Mouse (Mus musculus) left cerebral cortex, adult 2 months (tissue): ENCODE results near the gene Etnk1. TPM values are rescaled to one million over a fixed set of nuclear protein-coding genes. Genes with fewer than 3 reads are reported as not detected.

Experiments
- DNase-seq, 2 experiments: peaks; one replicate each; pipeline ENCODE4 v3.0.0; 2021 to 2022; ENCODE audit warnings: low spot score in 2 of 2, mixed read lengths in 1 of 2; ENCODE audit errors: extremely low spot score in 1 of 2
- H3K27ac ChIP-seq: fragments of 200-600 bp; 2 replicates; pipeline ENCODE4 v1.8.1; 2022
- H3K4me3 ChIP-seq: fragments of 200-600 bp; 2 replicates; pipeline ENCODE4 v1.8.1; 2022
- CTCF ChIP-seq: fragments of 200-600 bp; IDR thresholded peaks from 2 replicates; pipeline ENCODE4 v1.8.1; 2022; ENCODE audit warnings: antibody characterized with exemption, mild to moderate bottlenecking, moderate library complexity
- intact Hi-C: fragments of 180-260 bp; cut with DNase I; formaldehyde crosslinking; loops from one replicate; pipeline ENCODE4 v1.15.1; 2025
- long read RNA-seq, 2 experiments: library from polyadenylated mRNA; stranded (forward); transcript quantifications; one replicate each; pipeline ENCODE4 v2.0.0; 2021; ENCODE audit warnings: borderline mapping rate in 2 of 2
- total RNA-seq, 2 experiments: library from RNA; stranded (reverse); gene quantifications; 2 replicates each; pipeline ENCODE4 v1.2.3; 2021

Gene Etnk1
- 100 to 1,000 TPM; 199 to 201 TPM for total RNA-seq
- long read RNA-seq, experiment 1, full-length matches to known transcripts = 272 of 296 reads
- long read RNA-seq, experiment 1, partial matches to known transcripts = 4 of 296 reads
- long read RNA-seq, experiment 1, other reads (novel, unspliced or antisense) = 20 of 296 reads
- long read RNA-seq, experiment 2, full-length matches to known transcripts = 179 of 217 reads
- long read RNA-seq, experiment 2, partial matches to known transcripts = 6 of 217 reads
- long read RNA-seq, experiment 2, other reads (novel, unspliced or antisense) = 32 of 217 reads

GRCm38 (mm10) chr6:143166452-143167357 lies at the start of gene Etnk1:
Gene Etnk1 (plus strand): TSS chr6:143167221.
- peak within 1 kb of the TSS; percentile 83 for H3K4me3 ChIP-seq
- intact Hi-C loops = loop anchor here (2.0 to 10.0 kb wide), 2 partner anchors 68 to 662 kb away; partner anchors contain the start of gene Ldhb
- peak; percentile 99 to 100 for DNase-seq
- peak within 1 kb of the TSS; percentile 95 for H3K27ac ChIP-seq
- TF ChIP-seq CTCF = peak; percentile 26; the same call in 1 of the 2 replicates

GRCm38 (mm10) chr6:143119325-143119724 lies 47.7 kb upstream of the Etnk1 start:
- H3K4me3 ChIP-seq = no peak overlapping the region
- no peak for DNase-seq
- intact Hi-C loops = no loop called here
- no peak for TF ChIP-seq CTCF
- H3K27ac ChIP-seq = no peak overlapping the region

- TF ChIP-seq CTCF = no peak
- DNase-seq = no peak
- intact Hi-C loops = no loop called here
- Histone ChIP-seq H3K27ac (no peak overlapping the region), H3K4me3 (no peak overlapping the region)
These were observed 41.3 kb upstream of the Etnk1 start for GRCm38 (mm10) chr6:143125721-143126120.

GRCm38 (mm10) chr6:143129466-143129865 lies 37.6 kb upstream of the Etnk1 start:
- Histone ChIP-seq H3K4me3 (no peak overlapping the region), H3K27ac (no peak overlapping the region)
- DNase-seq = no peak
- no peak for TF ChIP-seq CTCF
- intact Hi-C loops = no loop called here

GRCm38 (mm10) chr6:143129952-143130351 lies 37.1 kb upstream of the Etnk1 start:
- Histone ChIP-seq H3K4me3 (no peak overlapping the region), H3K27ac (no peak overlapping the region)
- intact Hi-C loops = no loop called here
- DNase-seq = no peak
- TF ChIP-seq CTCF = no peak

GRCm38 (mm10) chr6:143130411-143130810 lies 36.6 kb upstream of the Etnk1 start:
- H3K27ac ChIP-seq = no peak overlapping the region
- TF ChIP-seq CTCF = no peak
- no peak for DNase-seq
- no peak overlapping the region for H3K4me3 ChIP-seq
- intact Hi-C loops = no loop called here

DNA sequence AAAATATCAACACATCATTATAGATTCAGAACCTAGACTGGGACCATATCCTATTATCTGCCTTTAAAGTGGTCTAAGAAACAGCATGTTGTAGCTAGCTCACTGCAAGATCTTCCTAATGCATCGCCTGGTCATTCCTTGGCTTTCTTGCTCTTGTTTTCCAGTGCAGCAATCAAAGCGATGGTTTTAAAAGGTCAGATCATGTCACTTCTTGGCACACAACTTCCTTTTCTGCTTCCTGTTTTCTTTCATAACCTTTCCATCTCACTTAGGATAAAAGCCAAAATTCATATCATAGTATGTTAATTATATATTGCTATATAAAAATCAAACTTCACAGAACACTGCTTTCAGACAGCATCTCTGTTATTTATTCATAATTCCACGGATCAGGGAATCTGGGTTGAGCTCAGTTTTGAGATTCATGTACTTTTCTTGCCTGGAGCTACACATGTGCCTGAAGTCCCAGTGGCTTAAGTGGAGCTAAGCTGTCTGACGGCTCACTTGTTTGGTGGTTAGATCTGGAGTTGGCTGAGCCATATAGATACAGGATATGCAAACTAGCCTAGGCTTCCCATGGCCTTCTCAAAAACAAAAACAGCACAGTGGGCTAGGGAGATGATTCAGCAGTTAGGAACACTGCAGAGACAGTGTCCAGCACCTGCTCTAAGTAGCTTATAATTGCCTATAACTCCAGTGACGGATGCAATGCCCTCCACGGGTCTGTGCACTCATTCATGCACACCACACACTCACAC lies 34.9 kb upstream of the Etnk1 start:
- H3K27ac ChIP-seq = no peak overlapping the region
- H3K4me3 ChIP-seq = no peak overlapping the region
- TF ChIP-seq CTCF = no peak
- intact Hi-C loops = no loop called here
- no peak for DNase-seq

- intact Hi-C loops = no loop called here
- no peak for TF ChIP-seq CTCF
- no peak overlapping the region for H3K4me3 ChIP-seq
- no peak for DNase-seq
- H3K27ac ChIP-seq = no peak overlapping the region
These were observed 33.9 kb upstream of the Etnk1 start for GRCm38 (mm10) chr6:143133150-143133549.

GRCm38 (mm10) chr6:143135097-143135496 lies 31.9 kb upstream of the Etnk1 start:
- no peak overlapping the region for H3K27ac ChIP-seq
- no peak for DNase-seq
- intact Hi-C loops = no loop called here
- no peak for TF ChIP-seq CTCF
- H3K4me3 ChIP-seq = no peak overlapping the region

DNA sequence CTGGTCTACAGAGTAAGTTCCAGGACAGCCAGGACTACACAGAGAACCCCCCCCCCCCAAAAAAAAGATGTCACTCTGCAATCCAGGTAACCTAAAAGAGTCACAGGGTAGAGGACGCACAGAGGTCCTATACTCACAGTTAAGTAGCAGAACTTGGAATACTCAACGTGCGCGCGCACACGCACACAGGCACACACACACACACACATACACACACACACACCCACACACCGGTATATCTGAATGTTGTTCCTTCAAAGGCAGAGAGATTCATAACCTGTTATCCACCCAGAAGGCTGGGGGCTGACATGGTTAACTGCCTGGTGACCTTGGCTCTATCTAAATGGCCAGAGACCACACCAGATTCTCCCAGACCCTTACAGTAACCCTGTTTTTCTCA lies 30.3 kb upstream of the Etnk1 start:
- Histone ChIP-seq H3K4me3 (no peak overlapping the region), H3K27ac (no peak overlapping the region)
- no peak for TF ChIP-seq CTCF
- intact Hi-C loops = no loop called here
- DNase-seq = no peak

GRCm38 (mm10) chr6:143137341-143137740 lies 29.7 kb upstream of the Etnk1 start:
- intact Hi-C loops = no loop called here
- Histone ChIP-seq H3K27ac (no peak overlapping the region), H3K4me3 (no peak overlapping the region)
- no peak for TF ChIP-seq CTCF
- DNase-seq = no peak

DNA sequence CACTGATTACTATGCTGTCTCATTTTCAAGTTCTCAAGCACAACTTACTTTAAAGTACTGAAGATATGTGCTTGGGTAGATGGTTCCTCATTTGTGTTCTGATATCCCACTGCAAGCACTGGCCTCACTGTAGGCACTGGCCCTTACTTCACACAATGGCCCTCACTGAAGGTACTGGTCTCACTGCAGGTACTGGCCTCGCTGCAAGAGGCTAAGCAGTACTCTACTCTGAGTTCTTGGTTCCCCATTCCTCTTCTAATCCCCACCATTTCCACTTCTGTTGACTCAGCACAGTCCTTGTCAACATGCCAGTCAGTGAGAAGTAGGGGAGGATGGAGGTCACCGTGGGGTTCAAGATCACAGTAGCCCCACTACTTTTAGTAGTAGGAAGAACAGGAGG lies 27.6 kb upstream of the Etnk1 start:
- H3K4me3 ChIP-seq = no peak overlapping the region
- no peak overlapping the region for H3K27ac ChIP-seq
- intact Hi-C loops = no loop called here
- no peak for DNase-seq
- TF ChIP-seq CTCF = no peak
